Mouse (Mus musculus) forebrain, embryonic 11.5 days (tissue): ENCODE data around the gene Angel2. TPM values are rescaled to one million over a fixed set of nuclear protein-coding genes. Genes with fewer than 3 reads are reported as not detected.

Source experiments
- ATAC-seq: fragments of 200-750 bp; cut with Nextera tagmentation; replicated peaks from 2 replicates; pipeline ENCODE4 v1.8.0; 2017; ENCODE audit warnings: moderate TSS enrichment; ENCODE audit not compliant: low FRiP score
- DNase-seq: peaks from one replicate; pipeline ENCODE4 v3.0.0-alpha.2; 2017; ENCODE audit warnings: low spot score
- H3K27ac ChIP-seq: fragments of 300-500 bp; sonication (generic); 2 replicates; pipeline ENCODE4 v1.5.1; 2014; ENCODE audit warnings: low read depth, low read length
- H3K27me3 ChIP-seq: fragments of 300-500 bp; sonication (generic); 2 replicates; pipeline ENCODE4 v1.6.1; 2014; ENCODE audit warnings: mild to moderate bottlenecking, low read length, mixed read lengths; ENCODE audit not compliant: control insufficient read depth, insufficient read depth
- H3K36me3 ChIP-seq: fragments of 300-500 bp; sonication (generic); 2 replicates; pipeline ENCODE4 v1.6.1; 2014; ENCODE audit warnings: mild to moderate bottlenecking, low read length, moderate library complexity, mixed read lengths; ENCODE audit not compliant: control insufficient read depth, insufficient read depth
- H3K4me1 ChIP-seq: fragments of 300-500 bp; sonication (generic); replicated peaks from 2 replicates; pipeline ENCODE4 v1.6.1; 2014; ENCODE audit warnings: low read length, mixed read lengths; ENCODE audit not compliant: control insufficient read depth, insufficient read depth
- H3K4me2 ChIP-seq: fragments of 300-500 bp; sonication (generic); 2 replicates; pipeline ENCODE4 v1.6.1; 2014; ENCODE audit warnings: low read depth, mild to moderate bottlenecking, low read length, moderate library complexity, mixed read lengths; ENCODE audit not compliant: severe bottlenecking
- H3K4me3 ChIP-seq: fragments of 300-500 bp; sonication (generic); 2 replicates; pipeline ENCODE4 v1.5.1; 2014; ENCODE audit warnings: low read depth, low read length
- H3K9ac ChIP-seq: fragments of 300-500 bp; sonication (generic); 2 replicates; pipeline ENCODE4 v1.6.1; 2014; ENCODE audit warnings: low read length
- H3K9me3 ChIP-seq: fragments of 300-500 bp; sonication (generic); 2 replicates; pipeline ENCODE4 v1.6.1; 2016; ENCODE audit warnings: low read length, mixed read lengths; ENCODE audit not compliant: control insufficient read depth
- WGBS: fragments of 180-500 bp; shearing (Covaris S2); extraction: QIAGEN DNeasy Blood & Tissue Kit; methylation state at CpG from one replicate; pipeline ENCODE4 v1.1.7; 2014; 5-methylcytosine and 5-hydroxymethylcytosine counted together
- polyA plus RNA-seq: library from polyadenylated mRNA; unstranded; fragments of >200 nt; fragmentation: Nextera tagmentation; extraction: Ambion mirVana; gene quantifications from 2 replicates; pipeline ENCODE4 v1.2.1, GENCODE M21; 2014

Gene Angel2
- polyA plus RNA-seq, 1 experiment from 2014 or later = 58.3 TPM

DNA sequence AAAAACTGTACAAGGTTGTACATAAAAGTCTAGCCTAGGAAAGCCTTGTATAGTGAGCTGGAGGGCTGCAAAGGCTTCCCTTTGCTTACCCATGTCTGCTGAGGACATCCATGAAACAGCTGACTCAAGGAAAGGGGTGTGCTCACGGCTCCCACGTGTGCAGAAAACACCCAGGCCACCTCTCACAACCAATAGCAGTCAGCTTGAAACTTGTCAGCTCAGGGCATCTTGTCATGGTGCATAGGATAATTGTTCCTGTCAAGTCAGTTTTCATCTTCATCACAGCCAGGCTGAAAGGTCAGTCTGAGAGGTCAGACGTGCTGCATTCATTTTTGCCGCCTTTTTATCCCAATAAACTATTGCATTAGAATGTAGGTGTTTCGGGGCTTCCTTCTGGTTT is 23.1 kb downstream of the Angel2 start:
- H3K4me2 ChIP-seq = no peak overlapping the region
- H3K27me3 ChIP-seq = no peaks in the 10 kb centered on the region
- DNase-seq = no peak
- H3K9ac ChIP-seq = no peak overlapping the region
- H3K4me3 ChIP-seq = no peak overlapping the region
- no peak for ATAC-seq
- H3K27ac ChIP-seq = no peak overlapping the region
- H3K4me1 ChIP-seq = no peaks in the 10 kb centered on the region
- peaks cover 2% of the 10 kb centered on the region for H3K36me3 ChIP-seq
- WGBS = 86% methylated on average over 5 of the region's 5 CpGs
- H3K9me3 ChIP-seq = no peaks in the 10 kb centered on the region

DNA sequence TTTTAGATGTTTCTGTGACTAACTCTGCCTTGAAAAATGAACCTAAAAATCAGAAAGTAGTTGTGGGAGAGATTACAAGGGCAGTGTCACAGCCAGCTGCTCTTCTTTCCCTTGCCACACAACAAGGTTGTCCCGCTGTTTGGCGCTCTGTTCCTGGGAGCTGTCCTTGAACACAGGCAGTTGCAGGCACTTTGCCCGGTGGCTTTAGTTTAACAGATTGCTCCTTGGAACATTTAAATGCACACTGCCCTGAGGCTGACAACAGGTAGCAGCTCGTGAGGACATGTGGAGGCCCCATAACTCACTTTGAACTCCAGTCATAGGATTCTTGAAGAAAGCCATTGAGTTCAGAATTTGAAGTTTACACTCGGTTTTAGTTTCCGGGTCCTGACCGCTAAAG is 23.5 kb downstream of the Angel2 start:
- Histone ChIP-seq H3K4me2 (no peak overlapping the region), H3K4me3 (no peak overlapping the region), H3K27me3 (no peaks in the 10 kb centered on the region), H3K9me3 (no peaks in the 10 kb centered on the region), H3K36me3 (peaks cover 2% of the 10 kb centered on the region), H3K4me1 (no peaks in the 10 kb centered on the region), H3K9ac (no peak overlapping the region), H3K27ac (no peak overlapping the region)
- WGBS = 94% methylated on average over 7 of the region's 7 CpGs
- DNase-seq = no peak
- no peak for ATAC-seq

DNA sequence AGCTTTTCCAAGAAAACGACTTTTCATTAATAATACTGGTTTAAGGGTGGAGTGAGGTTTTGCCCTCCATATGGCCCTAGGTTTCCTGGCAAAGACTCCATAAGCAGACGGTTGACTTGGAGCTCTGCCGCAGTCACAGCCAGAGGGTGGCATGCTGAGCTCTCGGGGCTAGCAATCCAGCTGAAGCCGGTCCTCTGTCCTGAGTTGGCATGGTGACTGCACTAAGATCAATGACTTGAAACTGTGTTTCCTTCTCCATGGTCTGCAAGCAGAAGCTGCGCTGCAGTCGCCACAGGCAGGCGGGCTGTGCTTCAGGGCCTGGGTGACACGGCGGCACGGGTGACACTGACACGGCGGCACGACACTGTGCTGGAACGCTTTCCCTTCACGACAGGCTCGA is 23.9 kb downstream of the Angel2 start:
- ATAC-seq = no peak
- Histone ChIP-seq H3K27ac (no peak overlapping the region), H3K4me2 (no peak overlapping the region), H3K4me3 (no peak overlapping the region), H3K9ac (no peak overlapping the region), H3K27me3 (no peaks in the 10 kb centered on the region), H3K36me3 (peaks cover 2% of the 10 kb centered on the region), H3K4me1 (no peaks in the 10 kb centered on the region), H3K9me3 (no peaks in the 10 kb centered on the region)
- 93% methylated on average over 17 of the region's 17 CpGs for WGBS
- DNase-seq = no peak

DNA sequence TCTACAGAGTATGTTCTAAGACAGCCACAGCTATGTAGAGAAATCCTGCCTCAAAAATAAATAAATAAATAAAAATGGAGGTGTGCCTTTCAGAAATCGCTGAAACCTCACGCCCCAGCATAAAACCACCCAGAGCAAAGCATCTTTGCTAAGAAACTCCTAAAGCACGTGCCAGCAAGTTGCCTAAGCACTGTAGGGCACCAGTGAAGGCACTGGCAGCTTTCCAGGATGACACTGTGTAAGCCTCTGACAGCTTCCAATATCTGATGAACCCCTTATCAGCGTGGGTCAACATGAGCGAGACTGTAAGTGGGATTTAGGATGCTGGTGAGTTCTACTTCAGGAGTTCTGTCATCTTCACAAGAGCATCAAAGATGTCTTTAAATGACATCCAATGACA is 26.1 kb downstream of the Angel2 start:
- no peaks in the 10 kb centered on the region for H3K4me1 ChIP-seq
- H3K4me3 ChIP-seq = no peak overlapping the region
- no peak overlapping the region for H3K27ac ChIP-seq
- H3K4me2 ChIP-seq = no peak overlapping the region
- peaks cover 2% of the 10 kb centered on the region; the same call in 1 of the 2 replicates for H3K36me3 ChIP-seq
- 89% methylated on average over 5 of the region's 5 CpGs for whole genome bisulfite sequencing
- no peak overlapping the region for H3K9ac ChIP-seq
- H3K27me3 ChIP-seq = no peaks in the 10 kb centered on the region
- DNase-seq = no peak
- no peak for ATAC-seq
- no peaks in the 10 kb centered on the region for H3K9me3 ChIP-seq

DNA sequence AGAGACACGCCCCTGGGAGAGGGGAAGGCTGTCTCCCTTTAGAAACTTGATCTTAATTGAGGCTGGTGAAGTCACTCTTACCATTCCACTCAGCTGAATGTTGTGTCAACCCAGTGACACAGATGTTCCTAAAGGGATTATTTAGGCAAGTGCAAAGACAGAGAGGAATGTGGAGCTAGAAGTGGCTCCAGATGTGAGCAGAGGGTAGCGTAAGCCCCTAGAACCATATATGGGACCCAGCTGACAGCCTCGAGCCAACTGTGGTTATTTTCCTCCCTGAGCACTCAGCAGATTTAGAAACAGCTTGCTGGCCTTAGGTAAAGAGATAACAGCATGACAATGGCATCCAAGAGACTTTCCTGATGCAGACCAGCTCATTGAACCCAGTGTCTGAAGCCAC is 28.1 kb downstream of the Angel2 start:
- no peak for ATAC-seq
- H3K9ac ChIP-seq = no peak overlapping the region
- H3K4me2 ChIP-seq = no peak overlapping the region
- H3K4me3 ChIP-seq = no peak overlapping the region
- H3K27ac ChIP-seq = no peak overlapping the region
- H3K9me3 ChIP-seq = no peaks in the 10 kb centered on the region
- WGBS = 80% methylated on average over 3 of the region's 3 CpGs
- peaks cover 7% of the 10 kb centered on the region; the same call in 1 of the 2 replicates for H3K36me3 ChIP-seq
- no peaks in the 10 kb centered on the region for H3K27me3 ChIP-seq
- no peaks in the 10 kb centered on the region for H3K4me1 ChIP-seq
- DNase-seq = no peak

DNA sequence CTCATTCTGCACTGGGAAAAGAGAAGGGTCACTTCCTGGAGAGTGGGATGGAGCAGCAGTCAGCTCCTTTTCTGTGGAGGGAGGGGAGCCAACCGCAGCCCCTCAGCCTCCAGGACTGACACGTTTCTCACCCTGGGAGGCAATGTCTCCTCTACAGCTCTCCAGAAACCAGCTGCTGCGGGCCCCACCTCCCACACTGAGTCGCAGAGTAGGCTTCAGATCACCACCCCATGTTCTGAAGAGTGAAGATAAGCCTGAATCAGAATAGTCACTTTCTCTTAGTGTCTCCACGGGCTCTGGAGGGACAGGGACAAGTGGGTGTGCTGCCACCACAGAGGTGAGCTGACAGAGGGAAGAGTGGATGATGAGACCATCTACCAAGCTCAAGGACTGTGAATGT is 33.9 kb downstream of the Angel2 start:
- Histone ChIP-seq H3K4me2 (no peak overlapping the region), H3K9me3 (no peaks in the 10 kb centered on the region), H3K36me3 (peaks cover 11% of the 10 kb centered on the region), H3K27ac (no peak overlapping the region), H3K4me3 (no peak overlapping the region), H3K4me1 (no peaks in the 10 kb centered on the region), H3K9ac (no peak overlapping the region), H3K27me3 (no peaks in the 10 kb centered on the region)
- ATAC-seq = no peak
- WGBS = 92% methylated on average over 5 of the region's 5 CpGs
- DNase-seq = no peak

DNA sequence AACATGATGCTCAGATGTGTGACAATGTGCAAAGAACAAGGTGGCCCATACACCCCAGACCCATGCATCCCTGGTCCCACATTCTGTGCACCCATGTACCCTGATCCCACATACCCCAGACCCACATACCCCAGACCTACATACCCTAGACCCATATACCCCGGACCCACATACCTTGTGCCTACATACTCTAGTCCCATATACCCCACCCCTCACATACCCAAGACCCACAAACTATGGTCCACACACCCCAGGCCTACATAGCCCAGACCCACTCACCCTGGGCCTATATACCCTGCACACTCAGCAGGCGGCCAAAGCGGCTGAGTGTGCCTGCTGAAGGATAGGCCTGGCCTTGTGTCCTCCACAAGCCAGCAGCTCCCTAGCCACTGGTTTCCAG is 37.8 kb downstream of the Angel2 start:
- Histone ChIP-seq H3K27me3 (no peaks in the 10 kb centered on the region), H3K9ac (no peak overlapping the region), H3K9me3 (no peaks in the 10 kb centered on the region), H3K4me2 (no peak overlapping the region), H3K4me1 (no peaks in the 10 kb centered on the region), H3K36me3 (peaks cover 6% of the 10 kb centered on the region), H3K27ac (no peak overlapping the region), H3K4me3 (no peak overlapping the region)
- ATAC-seq (no peak; the same call in 1 of the 2 replicates), DNase-seq (no peak)
- 94% methylated on average over 3 of the region's 3 CpGs for whole genome bisulfite sequencing

DNA sequence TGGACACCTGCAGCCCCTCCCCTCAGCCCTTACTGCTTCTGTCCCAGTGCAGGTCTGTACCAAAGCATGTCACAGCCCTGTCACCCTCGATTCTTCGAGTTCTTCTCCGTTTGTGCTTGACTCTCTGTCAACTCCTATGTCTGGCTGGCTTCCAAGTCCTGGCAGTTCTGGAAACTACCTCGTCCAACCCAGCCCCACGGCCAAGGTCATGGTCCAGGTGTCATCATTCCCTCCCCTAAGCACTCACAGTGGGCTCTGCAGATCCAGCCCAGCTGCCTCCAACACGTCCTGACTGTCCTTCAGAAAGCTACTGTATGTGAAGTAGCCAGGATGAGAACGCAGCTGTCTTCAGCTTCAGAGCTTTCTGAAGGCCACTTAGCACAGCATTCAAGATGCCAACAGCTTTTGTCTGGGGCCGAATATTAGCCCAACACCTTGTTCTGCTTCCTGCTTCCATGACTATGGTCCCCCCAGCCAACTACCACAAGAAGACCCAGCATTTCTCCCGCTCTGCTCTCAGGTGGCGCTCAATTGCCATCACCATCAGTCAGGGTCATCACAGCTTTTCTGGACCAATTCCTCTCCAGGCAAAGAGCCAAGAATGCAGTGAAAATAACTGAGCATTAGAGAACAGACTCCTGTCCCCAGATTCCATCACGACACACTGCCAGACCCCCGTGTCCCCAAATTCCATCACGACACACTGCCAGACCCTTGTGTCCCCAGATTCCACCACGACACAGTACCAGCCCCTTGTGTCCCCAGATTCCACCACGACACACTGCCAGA is 40.3 kb downstream of the Angel2 start:
- ATAC-seq = no peak
- Histone ChIP-seq H3K4me1 (no peaks in the 10 kb centered on the region), H3K4me2 (no peak overlapping the region), H3K4me3 (no peak overlapping the region), H3K9ac (no peak overlapping the region), H3K27ac (no peak overlapping the region), H3K36me3 (no peaks in the 10 kb centered on the region; the same call in 1 of the 2 replicates), H3K27me3 (no peaks in the 10 kb centered on the region), H3K9me3 (no peaks in the 10 kb centered on the region)
- 94% methylated on average over 15 of the region's 15 CpGs for WGBS
- no peak for DNase-seq

DNA sequence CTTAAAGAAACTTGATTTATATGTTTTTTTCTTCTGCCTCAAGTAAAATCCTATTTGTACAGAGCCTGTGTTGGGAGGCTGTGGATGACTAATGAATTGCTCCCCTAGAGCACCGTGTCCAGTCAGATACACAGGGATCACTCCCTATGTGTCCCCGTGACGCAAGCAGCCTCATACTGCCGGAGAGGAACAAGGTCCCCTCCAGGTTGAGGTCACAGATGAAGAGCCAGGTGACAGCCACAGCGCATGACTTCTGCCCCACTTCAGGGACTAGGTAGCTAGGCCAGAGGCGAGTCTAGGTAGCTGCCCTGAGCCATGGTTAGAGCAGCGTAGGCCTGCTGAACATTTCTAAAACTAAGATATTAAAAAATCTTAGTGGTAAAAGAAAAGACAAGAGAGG is 43.1 kb downstream of the Angel2 start:
- no peak for DNase-seq
- Histone ChIP-seq H3K36me3 (no peaks in the 10 kb centered on the region), H3K27ac (no peak overlapping the region), H3K4me2 (no peak overlapping the region), H3K4me3 (no peak overlapping the region), H3K4me1 (no peaks in the 10 kb centered on the region), H3K9ac (no peak overlapping the region), H3K27me3 (no peaks in the 10 kb centered on the region), H3K9me3 (no peaks in the 10 kb centered on the region)
- ATAC-seq = no peak
- 88% methylated on average over 7 of the region's 7 CpGs for WGBS
